Comparison of ENCODE assay signal across 24 mouse cellular contexts in the genomic region with DNA sequence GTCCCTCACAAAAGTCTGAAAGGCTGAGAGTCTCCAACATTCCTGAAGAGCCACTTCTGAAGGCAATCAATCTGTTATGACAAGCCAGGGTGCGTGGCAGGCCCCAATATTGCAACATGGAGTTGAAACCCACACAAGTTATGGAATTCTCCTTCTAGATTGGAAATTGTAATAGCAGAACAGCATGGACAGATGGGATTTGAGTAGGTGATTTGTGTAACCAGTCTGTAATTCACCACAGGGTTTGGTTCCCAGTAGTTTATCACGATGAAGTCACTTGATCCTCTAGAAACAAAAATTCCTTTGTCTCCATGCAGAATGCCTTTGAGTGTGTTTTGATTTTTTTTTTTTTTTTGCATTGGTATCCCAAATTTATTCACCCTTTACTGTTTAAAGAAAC.
DNase-seq lines count a peak whose midpoint lies in the region; ATAC-seq and TF ChIP-seq lines count a peak whose summit lies in the region.
"Had no signal": no experiment of that assay in that cellular context is flagged by ENCODE, and none has a peak within 500 bp of the region (broad histone marks: within the 10 kb centered on the region; RNA-seq: fewer than 3 reads in every experiment).

No protein-coding gene starts in this region.

- no peak overlapping the region for H3K4me2 ChIP-seq in forebrain, postnatal 0 days (ENCODE audit: low read depth)
- H3K4me2 ChIP-seq in forebrain, embryonic 15.5 days (replicated peaks): no peak overlapping the region
- no peak overlapping the region for H3K4me2 ChIP-seq in limb, embryonic 12.5 days
- H3K4me2 ChIP-seq: embryonic facial prominence, embryonic 15.5 days; forebrain, embryonic 12.5 days; heart, embryonic 11.5 days; heart, embryonic 15.5 days; hindbrain, embryonic 13.5 days had no signal

- peak; percentile 30 for DNase-seq in forebrain, postnatal 0 days
- DNase-seq in limb, embryonic 10.5 days (ENCODE audit: low spot score): no peak
- DNase-seq in layer of hippocampus, adult 9-10 months (ENCODE audit: low spot score): peak; percentile 48
- no peak for DNase-seq in natural killer cell, adult 2 months (ENCODE audit: low spot score in 2 of 2)
- DNase-seq: adrenal gland, adult 8-10 months; adrenal gland, postnatal 36 days; B cell, adult 2 months; cerebellum, adult 11 months; cerebellum, adult 8-10 months; cerebellum, postnatal 14 days; embryo, embryonic 11 days; gastrocnemius, postnatal 10 days; heart, adult 2 months; heart, postnatal 14 days had no signal

- no peak overlapping the region for H3K9ac ChIP-seq in forebrain, postnatal 0 days
- H3K9ac ChIP-seq in forebrain, embryonic 15.5 days (replicated peaks): no peak overlapping the region
- no peak overlapping the region for H3K9ac ChIP-seq in limb, embryonic 12.5 days (replicated peaks)
- H3K9ac ChIP-seq: embryonic facial prominence, embryonic 15.5 days; forebrain, embryonic 12.5 days; heart, embryonic 15.5 days; hindbrain, embryonic 13.5 days had no signal

- no peaks in the 10 kb centered on the region for H3K27me3 ChIP-seq in forebrain, postnatal 0 days (ENCODE audit: insufficient read depth, low read length)
- no peaks in the 10 kb centered on the region for H3K27me3 ChIP-seq in forebrain, embryonic 15.5 days
- no peaks in the 10 kb centered on the region; the same call in 1 of the 2 replicates for H3K27me3 ChIP-seq in limb, embryonic 12.5 days
- H3K27me3 ChIP-seq in limb, embryonic 10.5 days (ENCODE audit: low read depth, poor library complexity, severe bottlenecking): no peaks in the 10 kb centered on the region
- H3K27me3 ChIP-seq: embryonic facial prominence, embryonic 15.5 days; forebrain, embryonic 12.5 days; heart, embryonic 15.5 days; hindbrain, embryonic 13.5 days had no signal

- no peak overlapping the region for H3K4me3 ChIP-seq in forebrain, postnatal 0 days (ENCODE audit: low read depth, low read length)
- no peak overlapping the region for H3K4me3 ChIP-seq in forebrain, embryonic 15.5 days
- no peak overlapping the region for H3K4me3 ChIP-seq in limb, embryonic 12.5 days (replicated peaks)
- no peak overlapping the region for H3K4me3 ChIP-seq in limb, embryonic 10.5 days
- H3K4me3 ChIP-seq: embryonic facial prominence, embryonic 15.5 days; forebrain, embryonic 12.5 days; heart, adult 2 months; heart, embryonic 15.5 days; hindbrain, embryonic 13.5 days had no signal

- H3K36me3 ChIP-seq in forebrain, postnatal 0 days (ENCODE audit: insufficient read depth): no peaks in the 10 kb centered on the region
- no peaks in the 10 kb centered on the region for H3K36me3 ChIP-seq in forebrain, embryonic 15.5 days
- no peaks in the 10 kb centered on the region for H3K36me3 ChIP-seq in limb, embryonic 12.5 days
- no peaks in the 10 kb centered on the region for H3K36me3 ChIP-seq in limb, embryonic 10.5 days
- H3K36me3 ChIP-seq: embryonic facial prominence, embryonic 15.5 days; forebrain, embryonic 12.5 days; G1E; heart, embryonic 15.5 days; hindbrain, embryonic 13.5 days had no signal

- no peak overlapping the region for H3K27ac ChIP-seq in forebrain, postnatal 0 days (ENCODE audit: low read depth, low read length)
- no peak overlapping the region for H3K27ac ChIP-seq in forebrain, embryonic 15.5 days (replicated peaks)
- 0 out of 2 replicates have a peak overlapping the region, but pooled peaks have one; percentile 17 for H3K27ac ChIP-seq in limb, embryonic 12.5 days
- no peak overlapping the region for H3K27ac ChIP-seq in limb, embryonic 10.5 days
- H3K27ac ChIP-seq: embryonic facial prominence, embryonic 15.5 days; forebrain, embryonic 12.5 days; heart, adult 2 months; heart, embryonic 15.5 days; hindbrain, embryonic 13.5 days had no signal

- no peaks in the 10 kb centered on the region for H3K9me3 ChIP-seq in forebrain, postnatal 0 days (ENCODE audit: low read length)
- no peaks in the 10 kb centered on the region for H3K9me3 ChIP-seq in forebrain, embryonic 15.5 days
- no peaks in the 10 kb centered on the region for H3K9me3 ChIP-seq in limb, embryonic 12.5 days
- no peaks in the 10 kb centered on the region for H3K9me3 ChIP-seq in limb, embryonic 10.5 days (replicated peaks)
- H3K9me3 ChIP-seq: embryonic facial prominence, embryonic 15.5 days; forebrain, embryonic 12.5 days; G1E; heart, embryonic 15.5 days; hindbrain, embryonic 13.5 days had no signal

- WGBS in forebrain, postnatal 0 days: 51% methylated on average over 2 of the region's 2 CpGs
- 69% methylated on average over 2 of the region's 2 CpGs for WGBS in forebrain, embryonic 15.5 days
- 82% methylated on average over 2 of the region's 2 CpGs for WGBS in limb, embryonic 12.5 days
- 90% methylated on average over 2 of the region's 2 CpGs for WGBS in limb, embryonic 10.5 days

- H3K4me1 ChIP-seq in forebrain, postnatal 0 days (ENCODE audit: insufficient read depth): peaks cover 8% of the 10 kb centered on the region; the same call in 1 of the 2 replicates
- peaks cover 12% of the 10 kb centered on the region for H3K4me1 ChIP-seq in forebrain, embryonic 15.5 days
- H3K4me1 ChIP-seq in limb, embryonic 12.5 days (replicated peaks): peaks cover 8% of the 10 kb centered on the region
- peaks cover 8% of the 10 kb centered on the region for H3K4me1 ChIP-seq in limb, embryonic 10.5 days

- TF ChIP-seq CTCF in forebrain, postnatal 0 days (IDR thresholded peaks at IDR 0.05; ENCODE audit: low read depth): no peak

- 0 out of 2 replicates have a peak, but pooled peaks have one; percentile 14 for ATAC-seq in forebrain, postnatal 0 days
- ATAC-seq in forebrain, embryonic 15.5 days (replicated peaks): no peak
- no peak for ATAC-seq in limb, embryonic 12.5 days (ENCODE audit: insufficient number of reproducible peaks, insufficient read depth, low FRiP score, low TSS enrichment, low read depth)
- ATAC-seq in erythroblast, adult 5-6 weeks (replicated peaks; ENCODE audit: low FRiP score, poor library complexity, severe bottlenecking): no peak
- ATAC-seq: CD4-positive, CD25-positive, alpha-beta regulatory T cell, adult 4 months had no signal

Comparison
In these comparisons a context has a peak if more than half of its experiments do, and no peak if none do; other contexts are left out.
1. DNase-seq: peak in forebrain, postnatal 0 days (single experiment) and layer of hippocampus, adult 9-10 months (single experiment); none in limb, embryonic 10.5 days (single experiment) and natural killer cell, adult 2 months (0 of 2).